Mouse (Mus musculus): Measurements from ENCODE around the gene Sync.

Sync gene

GRCm38 (mm10) chr4:129287472-129287981 lies at the start of gene Sync:
Gene Sync, plus strand, starts transcription at chr4:129287617.
- in situ Hi-C loops (cut with MboI; ENCODE audit: low pct_unique_long_range_greater_than_20kb in 1 of 2, low sequenced_read_pairs in 2 of 2, unreplicated experiment in 1 of 2), result no loop called here

DNA sequence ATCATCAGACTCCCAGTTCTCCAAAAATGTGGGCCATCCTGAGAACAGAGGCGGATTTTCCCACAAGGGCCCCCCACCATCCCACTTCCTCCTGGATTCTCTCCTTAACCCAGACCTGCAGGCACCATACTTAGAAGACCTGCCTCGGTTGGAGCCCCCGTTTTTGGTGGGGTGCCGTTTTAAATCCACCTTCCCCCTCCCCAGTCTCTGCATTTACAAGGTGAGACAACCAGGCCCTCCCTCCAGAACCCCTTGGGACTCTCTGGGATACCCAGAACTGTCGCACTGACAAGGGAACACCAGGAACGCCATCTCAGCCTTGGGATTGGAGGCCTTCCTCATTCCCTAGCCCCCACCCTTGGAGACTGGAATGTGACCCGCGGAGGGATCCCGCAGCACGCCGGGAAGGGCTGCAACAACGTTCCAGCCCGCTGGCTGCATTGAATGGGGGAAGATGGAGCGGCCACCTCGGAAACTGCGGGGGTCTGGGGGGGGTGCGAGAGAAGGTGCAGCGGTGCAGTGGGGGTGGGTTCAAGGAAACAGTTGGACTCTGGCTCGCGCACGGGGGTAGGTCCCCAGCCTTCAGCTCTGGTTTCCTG lies 49.5 kb upstream of the Sync start:
- in situ Hi-C loops (cut with MboI; ENCODE audit: low pct_unique_long_range_greater_than_20kb in 1 of 2, low sequenced_read_pairs in 2 of 2, unreplicated experiment in 1 of 2), result no loop called here

DNA sequence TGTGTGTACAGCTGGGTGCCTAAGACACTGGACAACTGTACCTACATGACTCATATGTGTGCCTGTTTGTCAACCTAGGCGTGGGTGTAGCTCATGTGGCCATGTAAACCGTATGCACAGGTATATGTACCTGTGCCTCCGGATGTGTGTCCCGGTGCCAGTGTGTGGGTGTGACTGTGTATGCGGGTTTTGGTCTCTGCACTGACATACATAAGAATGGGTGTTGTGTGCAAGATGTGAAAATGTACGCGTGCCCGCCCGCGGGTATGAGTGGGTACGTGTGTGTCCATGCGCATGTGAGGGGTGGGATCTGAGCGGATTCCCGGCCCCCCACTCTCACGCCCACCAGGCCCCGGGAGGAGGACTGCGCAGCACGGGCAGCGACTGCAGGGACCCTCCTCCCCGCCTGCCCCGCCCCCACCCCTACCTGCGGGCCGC lies 48.8 kb upstream of the Sync start:
- in situ Hi-C loops (cut with MboI; ENCODE audit: low pct_unique_long_range_greater_than_20kb in 1 of 2, low sequenced_read_pairs in 2 of 2, unreplicated experiment in 1 of 2), result no loop called here

DNA sequence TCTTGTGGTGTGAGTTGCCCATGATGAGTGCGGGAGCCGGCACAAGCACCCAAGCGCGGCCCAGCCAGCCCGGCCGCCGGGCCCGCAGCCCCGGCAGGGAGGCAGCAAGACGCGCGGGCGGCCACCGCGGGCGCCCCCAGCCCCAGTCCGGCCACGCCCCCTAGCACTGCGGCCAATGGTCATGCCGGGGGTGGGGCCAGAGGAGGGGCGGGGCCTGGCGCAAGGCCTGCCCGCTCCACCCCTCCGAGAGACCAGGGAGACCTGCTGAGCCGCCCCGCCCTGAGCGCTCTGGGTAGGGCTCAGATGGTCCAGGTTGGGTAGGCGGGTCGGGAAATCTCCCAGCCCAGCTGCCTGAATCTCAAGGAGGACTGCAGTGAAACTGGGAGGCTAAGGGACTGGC lies 48.3 kb upstream of the Sync start:
- in situ Hi-C loops (cut with MboI; ENCODE audit: low pct_unique_long_range_greater_than_20kb in 1 of 2, low sequenced_read_pairs in 2 of 2, unreplicated experiment in 1 of 2), result no loop called here

GRCm38 (mm10) chr4:129241898-129242297 lies 45.5 kb upstream of the Sync start:
- in situ Hi-C loops (cut with MboI; ENCODE audit: low pct_unique_long_range_greater_than_20kb in 1 of 2, low sequenced_read_pairs in 2 of 2, unreplicated experiment in 1 of 2), result no loop called here

GRCm38 (mm10) chr4:129242327-129242726 lies 45.1 kb upstream of the Sync start:
- in situ Hi-C loops (cut with MboI; ENCODE audit: low pct_unique_long_range_greater_than_20kb in 1 of 2, low sequenced_read_pairs in 2 of 2, unreplicated experiment in 1 of 2), result no loop called here

GRCm38 (mm10) chr4:129242761-129243160 lies 44.7 kb upstream of the Sync start:
- in situ Hi-C loops (cut with MboI; ENCODE audit: low pct_unique_long_range_greater_than_20kb in 1 of 2, low sequenced_read_pairs in 2 of 2, unreplicated experiment in 1 of 2), result no loop called here

- in situ Hi-C loops (cut with MboI; ENCODE audit: low pct_unique_long_range_greater_than_20kb in 1 of 2, low sequenced_read_pairs in 2 of 2, unreplicated experiment in 1 of 2), result no loop called here
Measured at GRCm38 (mm10) chr4:129244802-129245201, 42.6 kb upstream of the Sync start.

DNA sequence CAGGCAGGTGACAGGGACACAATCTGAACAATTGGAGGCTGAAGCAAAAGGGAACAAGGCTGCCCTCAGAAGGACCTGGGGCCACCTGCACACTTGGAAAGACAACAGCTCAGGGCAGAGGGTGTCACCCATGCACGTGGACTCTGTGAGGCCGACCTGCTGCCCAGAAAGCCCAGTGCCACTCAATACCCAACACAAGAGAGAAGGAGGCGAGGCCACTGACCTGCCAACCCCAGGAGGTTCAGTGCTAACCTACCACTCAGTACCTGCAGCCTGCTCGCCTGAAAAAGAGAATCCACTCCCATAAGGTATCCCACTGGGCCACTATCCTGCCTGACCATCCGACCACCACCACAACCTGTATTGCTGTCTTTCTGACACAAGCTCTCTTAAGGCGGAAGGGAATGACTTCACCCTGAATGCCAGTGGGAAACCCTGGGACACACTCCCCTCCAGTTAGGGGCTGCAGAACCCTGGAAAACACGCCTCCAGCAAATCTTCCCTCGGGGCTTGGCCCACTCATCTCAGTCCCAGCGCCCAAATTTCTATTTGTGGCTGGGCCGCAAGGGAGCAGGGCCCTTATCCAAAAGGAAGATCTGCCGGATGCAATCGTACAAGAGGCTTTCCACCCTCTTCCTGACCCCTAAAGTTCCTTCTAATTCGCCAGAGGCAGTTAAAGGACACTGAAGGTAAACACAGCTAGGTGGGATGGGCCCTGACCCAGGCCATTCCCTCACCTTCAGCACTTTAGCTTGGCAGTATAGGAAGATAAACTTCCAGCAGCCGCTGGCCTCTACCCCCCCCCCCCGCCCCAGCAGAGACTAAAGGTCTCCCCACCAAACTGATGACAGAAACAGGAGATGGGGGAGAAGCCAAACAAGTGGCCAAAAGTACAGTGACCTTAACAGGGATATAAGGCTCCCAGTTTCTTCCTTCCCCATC lies 40.8 kb upstream of the Sync start:
- in situ Hi-C loops (cut with MboI; ENCODE audit: low pct_unique_long_range_greater_than_20kb in 1 of 2, low sequenced_read_pairs in 2 of 2, unreplicated experiment in 1 of 2), result no loop called here

DNA sequence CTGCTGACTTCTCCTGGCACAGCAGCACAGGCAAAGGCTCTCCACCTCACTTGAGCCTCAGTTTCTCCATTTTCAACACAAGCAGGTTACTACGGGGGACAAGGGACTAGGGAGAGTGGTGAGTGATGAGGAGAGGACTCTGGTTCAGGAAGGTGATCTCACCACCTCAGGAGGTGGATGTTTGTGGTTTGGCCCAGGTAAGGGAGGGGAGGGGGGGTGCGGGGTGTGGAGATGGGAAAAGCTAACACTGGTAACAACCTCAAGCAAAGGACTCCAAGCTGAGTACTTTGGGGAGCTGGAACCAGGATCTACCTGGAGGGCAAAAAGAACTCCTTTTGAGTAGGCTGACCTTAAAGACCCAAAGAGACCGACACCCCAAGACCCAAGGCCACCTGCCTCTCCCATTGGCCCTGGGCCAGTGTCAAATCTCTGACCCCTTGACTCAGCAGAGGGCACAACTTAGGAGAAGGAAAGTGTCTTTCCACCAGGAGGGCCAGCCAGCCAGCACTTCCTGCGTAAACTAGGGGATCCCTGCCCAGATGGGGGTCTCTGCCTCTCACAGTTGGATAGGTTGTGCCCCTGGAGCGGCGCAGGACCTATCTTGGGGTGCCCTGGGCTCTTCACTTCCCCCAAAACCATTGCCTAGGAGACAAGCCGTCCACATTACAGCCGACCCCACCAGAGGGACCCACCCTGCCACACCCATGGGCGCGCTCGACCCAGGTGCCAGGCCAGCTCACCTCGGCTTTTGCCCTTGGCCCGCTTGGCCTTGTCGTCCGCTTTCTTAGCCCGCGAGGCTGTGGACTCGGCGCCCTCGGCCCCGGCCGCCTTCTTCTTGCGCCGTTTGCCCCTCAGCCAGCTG lies 39.8 kb upstream of the Sync start:
- in situ Hi-C loops (cut with MboI; ENCODE audit: low pct_unique_long_range_greater_than_20kb in 1 of 2, low sequenced_read_pairs in 2 of 2, unreplicated experiment in 1 of 2), result no loop called here

DNA sequence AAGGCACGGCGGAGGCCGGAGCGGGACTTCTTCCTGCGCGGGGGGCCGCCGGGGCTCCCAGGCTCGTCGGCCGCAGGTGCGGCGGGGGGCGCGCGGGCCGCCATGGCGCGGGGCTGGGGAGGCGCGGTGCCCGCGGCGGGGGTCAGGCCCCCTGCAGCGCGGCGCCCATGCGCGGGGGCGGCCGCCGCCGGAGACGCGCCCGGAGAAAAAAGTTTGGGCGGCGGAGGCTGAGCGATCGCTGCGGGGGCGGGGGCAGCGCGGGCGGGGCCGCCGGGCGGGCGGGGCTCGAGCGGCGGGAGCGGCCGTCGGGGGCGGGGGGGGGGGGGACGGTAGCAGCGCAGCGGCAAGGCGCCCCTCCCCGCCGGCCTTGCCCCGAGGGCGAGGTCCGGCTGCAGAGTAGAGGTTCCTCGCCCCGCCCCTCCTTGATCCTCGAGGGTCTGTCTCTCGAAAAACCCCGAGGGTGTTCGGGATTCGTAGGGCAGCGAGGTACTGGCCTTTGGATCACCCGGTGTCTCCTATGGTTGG lies 39.1 kb upstream of the Sync start:
- in situ Hi-C loops (cut with MboI; ENCODE audit: low pct_unique_long_range_greater_than_20kb in 1 of 2, low sequenced_read_pairs in 2 of 2, unreplicated experiment in 1 of 2), result no loop called here

DNA sequence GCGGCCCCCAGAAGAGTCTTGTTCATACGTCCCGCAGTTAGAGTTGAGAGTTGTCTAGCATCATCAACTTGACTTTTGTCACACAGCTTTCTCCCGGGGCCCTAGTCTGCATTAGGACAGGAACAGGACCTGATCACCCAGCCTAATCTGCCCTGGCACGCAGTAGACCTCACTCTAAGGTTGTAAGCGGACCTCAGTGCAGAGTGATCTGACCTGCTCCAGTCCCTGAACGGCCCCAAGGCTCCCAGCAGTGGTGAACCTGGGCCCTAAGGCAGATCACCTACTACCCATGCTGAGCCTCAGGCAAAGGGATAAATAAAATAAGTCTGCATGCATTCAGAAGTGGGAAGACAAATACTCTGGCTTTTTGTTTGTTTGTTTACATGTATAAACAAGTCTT lies 38.1 kb upstream of the Sync start:
- in situ Hi-C loops (cut with MboI; ENCODE audit: low pct_unique_long_range_greater_than_20kb in 1 of 2, low sequenced_read_pairs in 2 of 2, unreplicated experiment in 1 of 2), result no loop called here

DNA sequence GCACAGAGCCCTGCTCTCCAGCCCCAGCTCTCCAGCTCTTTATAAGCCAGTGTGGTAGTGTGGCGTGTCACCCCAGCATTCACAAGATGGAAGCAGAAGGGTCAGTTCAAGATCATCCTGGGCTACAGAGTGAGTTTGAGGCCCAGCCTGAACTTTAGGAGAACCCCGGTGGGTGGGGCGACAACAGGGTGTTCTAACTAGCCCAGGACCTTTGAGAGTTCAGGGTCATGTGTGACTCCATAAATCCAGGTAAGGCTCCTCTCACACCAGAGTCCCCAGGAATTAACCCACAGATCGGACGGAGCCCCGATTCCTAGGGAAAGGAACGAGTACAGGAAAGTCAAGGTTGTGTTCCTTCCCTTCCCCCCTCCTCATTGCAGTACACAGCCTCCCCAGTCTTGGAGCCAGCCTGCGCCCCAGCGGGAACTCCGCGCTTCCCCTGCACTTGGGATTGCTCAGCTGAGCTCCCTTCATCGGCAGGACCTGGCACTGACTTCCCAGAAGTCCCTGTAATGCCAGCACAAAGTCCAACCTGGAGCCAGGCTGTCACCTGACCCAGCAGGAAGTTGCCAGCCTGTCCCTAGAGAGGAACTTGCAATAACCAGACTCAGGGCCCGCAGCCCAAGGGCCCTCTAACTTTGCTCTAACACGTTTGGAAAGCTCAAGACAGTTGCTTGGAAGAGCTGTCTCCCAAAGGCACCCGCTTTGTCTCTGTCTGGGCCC lies 36.5 kb upstream of the Sync start:
- in situ Hi-C loops (cut with MboI; ENCODE audit: low pct_unique_long_range_greater_than_20kb in 1 of 2, low sequenced_read_pairs in 2 of 2, unreplicated experiment in 1 of 2), result no loop called here

DNA sequence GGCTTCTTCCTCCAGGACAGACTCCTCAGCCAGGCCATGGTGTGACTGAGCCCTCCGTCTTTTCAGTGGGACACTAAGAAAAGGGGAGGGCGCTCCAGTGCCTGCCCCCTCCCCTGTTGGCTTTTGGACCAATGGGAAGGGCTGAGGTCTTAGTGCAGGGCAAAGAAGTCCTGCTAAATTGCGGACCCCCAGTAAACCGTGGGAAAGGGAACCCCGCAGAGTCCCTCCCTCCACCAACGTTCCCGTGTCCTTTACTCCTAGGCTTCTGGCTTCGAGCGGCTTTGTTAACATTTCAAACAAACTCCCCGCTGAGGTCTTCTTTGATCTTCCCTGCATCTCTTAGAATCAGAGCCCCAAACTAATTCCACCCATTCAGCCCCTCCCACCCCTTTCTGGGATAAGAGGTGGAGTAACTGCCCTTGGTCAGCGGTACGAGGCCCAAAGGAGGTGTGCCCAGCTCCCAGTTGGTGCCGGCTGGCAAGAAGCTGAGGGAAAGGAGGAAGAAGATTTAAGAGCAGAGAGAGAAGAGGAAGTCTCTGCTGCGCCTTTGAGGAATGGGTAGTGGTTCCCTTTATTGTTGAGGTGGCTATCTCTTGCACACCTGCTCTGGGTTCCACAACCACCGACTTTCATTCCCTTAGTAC lies 35.8 kb upstream of the Sync start:
- in situ Hi-C loops (cut with MboI; ENCODE audit: low pct_unique_long_range_greater_than_20kb in 1 of 2, low sequenced_read_pairs in 2 of 2, unreplicated experiment in 1 of 2), result no loop called here

- in situ Hi-C loops (cut with MboI; ENCODE audit: low pct_unique_long_range_greater_than_20kb in 1 of 2, low sequenced_read_pairs in 2 of 2, unreplicated experiment in 1 of 2), result no loop called here
Measured at GRCm38 (mm10) chr4:129252492-129252891, 34.9 kb upstream of the Sync start.

GRCm38 (mm10) chr4:129254571-129254970 lies 32.8 kb upstream of the Sync start:
- in situ Hi-C loops (cut with MboI; ENCODE audit: low pct_unique_long_range_greater_than_20kb in 1 of 2, low sequenced_read_pairs in 2 of 2, unreplicated experiment in 1 of 2), result no loop called here

GRCm38 (mm10) chr4:129256450-129257380 lies 30.7 kb upstream of the Sync start:
- in situ Hi-C loops (cut with MboI; ENCODE audit: low pct_unique_long_range_greater_than_20kb in 1 of 2, low sequenced_read_pairs in 2 of 2, unreplicated experiment in 1 of 2), result no loop called here
